Mouse (Mus musculus): ENCODE measurements around the gene Tnfsf11.
A peak's percentile ranks its signal among the peaks of the same experiment; 100 is the strongest.

The Tnfsf11 gene

GRCm38 (mm10) chr14:78287906-78288800, 19.7 kb downstream of the Tnfsf11 start:
- DNase-seq (ENCODE audit: low spot score) = peak; percentile 19

GRCm38 (mm10) chr14:78286011-78286548, 21.8 kb downstream of the Tnfsf11 start:
- no peak for DNase-seq (ENCODE audit: low spot score)

GRCm38 (mm10) chr14:78282490-78282889, 25.4 kb downstream of the Tnfsf11 start:
- DNase-seq (ENCODE audit: low spot score) = no peak

- no peak for DNase-seq (ENCODE audit: low spot score)
Observed at GRCm38 (mm10) chr14:78276395-78276930, 31.4 kb downstream of the Tnfsf11 start.

GRCm38 (mm10) chr14:78274851-78275250, 33.0 kb downstream of the Tnfsf11 start:
- DNase-seq (ENCODE audit: low spot score) = no peak

GRCm38 (mm10) chr14:78274146-78274545, 33.7 kb downstream of the Tnfsf11 start:
- no peak for DNase-seq (ENCODE audit: low spot score)

- no peak for DNase-seq (ENCODE audit: low spot score)
Observed at GRCm38 (mm10) chr14:78273571-78273970, 34.3 kb downstream of the Tnfsf11 start.

GRCm38 (mm10) chr14:78264876-78265275, 43.0 kb downstream of the Tnfsf11 start:
- no peak for DNase-seq (ENCODE audit: low spot score)

- DNase-seq (ENCODE audit: low spot score) = no peak
Observed at GRCm38 (mm10) chr14:78262596-78262995, 45.2 kb downstream of the Tnfsf11 start.

- DNase-seq (ENCODE audit: low spot score) = no peak
Observed at GRCm38 (mm10) chr14:78261246-78261645, 46.6 kb downstream of the Tnfsf11 start.

GRCm38 (mm10) chr14:78254017-78254416, 53.8 kb downstream of the Tnfsf11 start:
- no peak for DNase-seq (ENCODE audit: low spot score)

- no peak for DNase-seq (ENCODE audit: low spot score)
Observed at GRCm38 (mm10) chr14:78246601-78247000, 61.2 kb downstream of the Tnfsf11 start.

- DNase-seq (ENCODE audit: low spot score) = no peak
Observed at GRCm38 (mm10) chr14:78244811-78245210, 63.0 kb downstream of the Tnfsf11 start.

- DNase-seq (ENCODE audit: low spot score) = no peak
Observed at GRCm38 (mm10) chr14:78239346-78239745, 68.5 kb downstream of the Tnfsf11 start.

- DNase-seq (ENCODE audit: low spot score) = no peak
Observed at GRCm38 (mm10) chr14:78237238-78237637, 70.6 kb downstream of the Tnfsf11 start.

GRCm38 (mm10) chr14:78236144-78236543, 71.7 kb downstream of the Tnfsf11 start:
- no peak for DNase-seq (ENCODE audit: low spot score)

- DNase-seq (ENCODE audit: low spot score) = no peak
Observed at GRCm38 (mm10) chr14:78235296-78235695, 72.5 kb downstream of the Tnfsf11 start.

- DNase-seq (ENCODE audit: low spot score) = no peak
Observed at GRCm38 (mm10) chr14:78229012-78229411, 78.8 kb downstream of the Tnfsf11 start.
